Mouse (Mus musculus): ENCODE data around the gene Lmtk2.
A peak's percentile ranks its signal among the peaks of the same experiment; 100 is the strongest.

Lmtk2 gene

DNA sequence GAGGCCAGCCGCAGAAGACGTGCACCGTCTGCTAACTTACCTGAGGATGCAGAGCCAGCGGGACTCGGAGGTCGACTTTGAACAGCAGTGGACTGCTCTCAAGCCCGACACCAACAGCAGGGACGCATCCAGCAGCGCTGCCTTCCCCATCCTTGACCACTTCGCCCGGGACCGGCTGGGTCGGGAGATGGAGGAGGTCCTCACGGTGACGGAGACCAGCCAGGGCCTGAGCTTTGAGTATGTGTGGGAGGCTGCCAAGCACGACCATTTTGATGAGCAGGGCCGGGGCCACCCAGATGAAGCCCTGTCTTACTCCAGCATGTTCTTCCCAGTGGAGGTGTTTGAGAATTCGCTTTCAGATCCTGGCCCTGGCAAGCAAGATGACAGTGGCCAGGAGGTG is 73.4 kb downstream of the Lmtk2 start:
- DNase-seq (ENCODE audit: low read depth, low spot score), result no peak

DNA sequence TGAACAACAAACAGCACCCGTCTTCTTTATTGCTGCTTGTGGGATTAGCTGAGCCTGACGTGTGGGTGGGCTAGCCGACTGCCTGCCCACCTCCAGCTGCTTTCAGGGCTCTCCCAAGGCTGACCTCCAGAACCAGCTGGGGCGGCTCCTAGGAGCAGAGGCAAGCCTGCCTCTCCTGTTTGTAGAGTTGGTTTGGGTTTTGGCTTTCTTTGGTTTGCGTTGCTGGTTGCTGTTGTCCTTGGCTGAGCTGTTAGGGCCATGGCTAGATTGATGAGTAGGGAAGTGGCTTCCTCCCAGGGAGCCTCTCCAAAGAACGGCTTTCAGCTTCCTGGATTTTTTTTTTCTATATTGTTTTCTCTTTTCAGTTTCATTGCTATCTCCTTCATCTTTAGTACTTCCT is 78.0 kb downstream of the Lmtk2 start:
- DNase-seq (ENCODE audit: low read depth, low spot score), result no peak

DNA sequence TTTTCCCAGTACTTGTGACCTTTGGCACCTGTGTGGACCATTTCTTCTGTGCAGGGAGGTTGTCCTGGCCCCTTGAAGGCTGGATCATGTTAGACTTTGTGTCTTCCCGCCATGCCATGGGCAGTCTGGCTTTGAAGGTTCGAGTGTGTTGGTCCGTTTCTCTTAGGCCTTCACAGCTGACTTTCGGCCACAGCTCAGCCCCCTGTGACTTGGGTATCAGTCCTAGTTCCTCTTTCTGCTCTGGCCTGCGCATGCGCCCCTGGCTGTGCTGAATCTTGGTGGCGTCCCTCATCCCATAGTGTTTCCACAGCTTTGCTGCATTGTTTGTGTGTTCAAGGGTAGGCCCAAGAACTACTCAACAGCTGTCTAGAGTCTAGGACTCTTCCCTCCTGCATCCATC is 81.0 kb downstream of the Lmtk2 start:
- DNase-seq (ENCODE audit: low read depth, low spot score), result no peak

DNA sequence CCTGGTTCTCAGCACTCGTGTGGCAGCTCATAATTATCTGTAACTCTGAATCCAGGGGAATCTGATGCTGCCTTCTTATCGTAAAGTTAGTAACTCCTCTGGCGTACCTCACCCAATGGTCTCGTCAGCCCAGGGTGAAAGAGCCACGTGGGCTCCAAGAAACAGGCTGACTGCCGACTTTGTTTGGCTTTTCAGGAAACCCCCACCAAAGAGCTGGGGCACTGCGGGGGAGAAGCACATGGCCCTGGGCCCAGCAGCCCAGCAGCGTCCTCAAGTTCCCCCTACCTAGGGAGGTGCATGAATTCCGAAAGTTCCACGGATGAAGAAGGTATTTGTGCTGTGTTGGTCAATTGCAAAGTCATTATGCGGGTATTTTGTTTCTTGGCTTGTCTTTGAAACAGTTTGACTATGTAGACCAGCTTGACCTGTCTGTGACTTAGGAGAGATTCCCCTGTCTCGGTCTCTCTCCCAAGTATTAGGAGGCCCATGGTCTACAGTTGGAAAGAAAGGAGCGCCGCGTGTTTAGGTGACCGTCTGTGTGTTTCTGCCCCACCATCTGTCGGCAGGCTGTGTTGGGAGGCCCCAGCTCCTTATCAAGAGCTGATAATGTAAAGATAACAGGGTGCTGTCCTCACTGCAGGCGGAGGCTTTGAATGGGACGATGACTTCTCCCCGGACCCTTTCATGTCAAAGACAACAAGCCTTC is 82.5 kb downstream of the Lmtk2 start:
- DNase-seq (ENCODE audit: low read depth, low spot score), result no peak

DNA sequence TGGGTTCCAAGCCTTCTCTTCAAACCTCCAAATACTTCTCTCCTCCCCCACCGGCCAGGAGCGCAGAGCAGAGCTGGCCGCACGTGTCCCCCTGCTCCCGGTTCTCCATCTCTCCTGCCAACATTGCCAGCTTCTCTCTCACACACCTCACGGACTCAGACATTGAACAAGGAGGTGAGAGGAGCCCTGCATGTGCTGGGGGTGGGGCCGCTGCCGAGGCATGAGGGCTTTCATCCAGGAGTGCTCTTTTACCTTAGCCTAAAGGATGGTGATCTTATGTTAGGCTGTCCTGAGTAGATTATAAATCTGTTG is 83.0 kb downstream of the Lmtk2 start:
- DNase-seq (ENCODE audit: low read depth, low spot score), result no peak

DNA sequence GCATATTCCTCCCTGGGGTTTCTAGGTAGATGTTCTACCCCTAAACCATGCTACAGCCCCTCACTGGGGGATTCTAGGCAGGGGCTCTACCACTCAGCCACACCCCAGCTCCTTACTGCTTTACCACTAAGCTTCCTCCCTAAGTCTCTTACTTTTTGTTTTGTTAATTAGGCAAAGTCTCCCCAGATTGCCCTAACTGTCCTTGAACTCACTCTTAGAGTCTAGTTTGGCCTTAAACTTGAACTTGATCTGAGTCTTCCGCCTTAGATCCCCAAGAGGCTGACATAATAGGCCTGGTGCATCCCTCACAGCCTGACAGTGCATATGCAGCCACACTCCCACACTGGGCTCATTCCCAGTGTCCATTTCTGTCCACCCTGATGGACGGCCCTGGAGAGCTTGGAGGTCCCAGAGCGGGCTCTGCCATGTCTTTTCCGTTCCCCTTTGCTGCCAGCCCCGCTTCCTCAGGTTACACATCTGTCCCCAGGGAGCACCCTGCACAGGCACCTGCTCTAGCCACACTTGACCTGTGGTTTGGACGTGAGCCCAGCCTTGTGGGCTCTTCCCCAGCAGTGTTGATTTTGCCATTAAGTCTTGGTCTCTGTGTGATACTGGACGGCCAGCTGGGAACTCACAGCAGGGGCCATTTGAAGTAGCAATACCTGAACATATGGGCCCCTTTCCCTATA is 83.6 kb downstream of the Lmtk2 start:
- DNase-seq (ENCODE audit: low read depth, low spot score), result no peak

DNA sequence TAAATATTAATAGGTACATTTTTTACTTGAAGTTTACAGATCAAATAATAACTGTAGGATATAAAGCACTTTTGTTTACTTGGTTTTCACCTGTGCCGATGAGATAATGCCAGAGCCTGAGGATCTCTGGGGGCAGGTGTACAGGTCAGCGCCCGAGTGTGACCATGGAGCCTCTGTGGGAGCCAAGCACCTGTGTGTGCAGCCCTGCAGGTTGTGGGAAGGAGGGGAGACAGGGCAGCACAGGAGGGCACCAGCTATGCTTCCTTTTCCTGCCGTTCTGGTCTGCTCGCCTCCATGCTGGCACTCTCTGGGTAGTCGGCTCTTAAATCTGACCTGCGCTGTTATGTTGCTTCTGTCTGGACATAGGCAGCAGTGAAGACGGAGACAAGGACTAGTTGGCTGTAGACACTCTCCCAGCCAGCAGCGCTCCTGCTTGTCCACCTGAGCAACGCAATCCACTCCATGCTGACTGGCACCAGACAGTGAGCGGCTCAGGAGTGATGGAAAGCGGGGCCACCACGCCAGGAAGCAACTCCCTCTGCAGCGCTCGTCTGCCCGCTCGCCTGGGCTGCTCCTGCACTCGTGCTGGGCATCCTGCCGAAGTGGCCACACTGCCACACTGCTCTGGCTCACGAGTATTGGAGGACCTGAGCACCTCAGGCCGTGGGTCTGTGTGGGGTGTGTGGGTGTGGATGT is 84.3 kb downstream of the Lmtk2 start:
- no peak for DNase-seq (ENCODE audit: low read depth, low spot score)

DNA sequence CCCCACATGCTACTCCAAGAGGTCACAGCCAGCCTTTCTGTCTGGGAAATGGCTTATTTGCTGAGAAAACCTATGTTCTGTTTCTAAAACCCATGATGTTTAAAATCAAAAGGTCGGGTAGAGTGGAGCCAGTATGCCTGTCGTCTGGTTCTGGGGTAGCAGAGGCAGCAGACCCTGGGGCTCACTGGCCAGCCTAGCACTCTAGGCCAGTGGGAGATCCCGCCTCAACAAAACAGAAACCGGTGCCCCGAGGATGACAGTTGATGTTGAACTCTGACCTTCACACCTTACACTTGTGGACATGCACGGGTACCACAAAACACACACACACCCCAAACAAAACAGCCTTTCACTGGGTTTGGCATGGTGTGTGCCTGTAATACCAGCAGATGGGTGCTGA is 88.2 kb downstream of the Lmtk2 start:
- no peak for DNase-seq (ENCODE audit: low read depth, low spot score)

DNA sequence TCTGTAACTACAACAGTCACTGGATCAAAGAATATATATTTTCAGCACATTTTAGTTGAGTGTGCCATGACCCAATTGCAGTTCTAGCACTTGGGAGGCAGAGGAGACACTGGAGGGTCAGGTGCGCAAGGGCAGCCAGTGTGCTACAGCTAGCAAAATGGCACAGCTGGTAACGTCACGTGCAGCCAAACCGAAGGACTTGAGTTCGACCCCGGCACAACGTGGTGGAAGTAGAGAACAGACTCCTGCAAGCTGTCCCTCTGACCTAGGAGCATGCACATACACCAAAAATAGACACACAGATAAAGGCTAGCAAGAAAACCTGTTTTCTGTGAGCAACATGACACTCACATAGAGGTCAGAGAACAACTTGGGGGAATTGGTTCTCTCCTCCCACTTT is 89.1 kb downstream of the Lmtk2 start:
- no peak for DNase-seq (ENCODE audit: low read depth, low spot score)

DNA sequence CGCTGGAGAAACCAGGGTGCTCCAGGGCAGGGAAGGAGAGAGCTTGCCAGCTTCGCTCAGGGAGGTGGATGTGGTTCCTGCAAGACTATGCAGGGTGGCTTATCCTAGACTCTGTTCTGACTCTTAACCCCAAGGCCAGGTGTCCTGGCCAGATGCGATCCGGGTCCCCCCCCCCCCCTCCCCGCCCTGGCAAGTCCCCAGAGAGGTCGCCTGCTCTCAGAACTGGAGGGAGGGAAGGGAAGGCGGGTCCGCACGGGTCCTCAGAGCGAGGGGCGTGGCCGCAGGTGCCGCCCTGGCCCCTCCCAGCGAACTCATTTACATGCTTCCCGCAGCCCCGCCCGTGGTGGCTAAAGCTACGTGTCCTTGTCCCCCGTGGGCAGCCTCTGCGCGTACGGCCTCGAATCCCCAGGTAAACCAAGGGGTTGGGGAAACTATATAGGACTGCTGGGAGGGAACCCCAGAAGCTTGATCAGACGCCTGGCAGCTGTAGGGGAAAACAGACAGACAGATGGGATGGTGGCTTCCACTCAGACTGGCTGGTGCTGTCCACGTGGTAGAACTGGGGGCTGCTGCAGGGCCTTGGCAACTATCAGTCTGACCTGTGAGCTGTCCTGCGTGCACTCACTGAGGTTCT is 89.8 kb downstream of the Lmtk2 start, which contains the start of gene Bhlha15:
Gene Bhlha15, plus strand, starts transcription at position 337 of the 634 bp plus-strand sequence.
- DNase-seq (ENCODE audit: low read depth, low spot score), result peak; percentile 33

DNA sequence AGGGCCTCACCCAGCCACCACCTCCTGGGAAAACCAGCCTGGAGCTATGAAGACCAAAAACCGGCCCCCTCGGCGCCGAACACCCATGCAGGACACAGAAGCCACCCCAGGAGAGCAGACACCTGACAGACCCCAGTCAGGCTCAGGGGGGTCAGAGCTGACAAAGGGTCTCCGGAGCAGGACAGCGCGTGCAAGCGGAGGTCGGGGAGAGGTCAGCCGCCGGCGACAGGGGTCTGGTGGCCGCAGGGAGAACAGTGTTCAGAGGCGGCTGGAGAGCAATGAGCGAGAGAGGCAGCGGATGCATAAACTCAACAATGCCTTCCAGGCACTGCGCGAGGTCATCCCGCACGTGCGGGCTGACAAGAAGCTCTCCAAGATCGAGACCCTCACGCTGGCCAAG is 90.8 kb downstream of the Lmtk2 start:
- no peak for DNase-seq (ENCODE audit: low read depth, low spot score)

DNA sequence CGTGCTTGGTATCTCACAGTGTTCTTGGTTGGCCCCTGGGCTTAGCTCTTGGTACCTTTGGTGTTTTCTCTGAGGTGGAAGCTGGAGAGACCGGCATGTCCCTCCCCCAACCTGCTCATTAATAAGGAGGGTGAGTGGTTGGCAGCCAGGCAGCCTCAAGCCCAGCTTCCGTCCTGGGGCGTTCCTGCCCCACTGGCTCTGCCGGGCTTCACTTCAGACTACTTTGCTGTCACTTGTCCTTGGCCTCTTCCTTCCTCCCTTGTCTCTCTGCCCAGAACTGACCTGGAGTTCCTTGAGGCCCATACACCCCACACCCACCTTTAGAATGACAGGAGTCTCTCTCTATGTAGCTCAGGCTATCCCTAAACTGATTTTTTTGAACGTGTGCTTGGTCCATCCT is 92.4 kb downstream of the Lmtk2 start:
- DNase-seq (ENCODE audit: low read depth, low spot score), result no peak

DNA sequence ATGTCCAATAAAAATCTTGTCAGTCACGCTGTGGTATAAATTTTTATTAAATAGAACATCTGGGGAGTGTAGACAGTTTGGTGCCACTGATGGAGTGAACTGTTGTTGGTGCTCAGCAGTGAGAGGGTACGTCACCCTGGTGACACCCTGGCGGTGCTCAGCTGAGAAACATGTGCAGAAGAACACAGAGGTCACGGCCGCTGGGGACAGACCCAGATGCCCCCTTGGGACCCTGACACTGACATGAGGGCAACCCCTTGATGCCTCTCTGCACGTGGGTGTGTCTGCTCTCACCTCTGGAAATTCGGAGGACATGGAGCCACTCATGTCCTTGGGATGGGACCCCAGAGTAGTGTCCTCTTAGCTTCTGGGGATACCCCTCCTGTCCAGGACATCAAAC is 94.2 kb downstream of the Lmtk2 start:
- no peak for DNase-seq (ENCODE audit: low read depth, low spot score)

DNA sequence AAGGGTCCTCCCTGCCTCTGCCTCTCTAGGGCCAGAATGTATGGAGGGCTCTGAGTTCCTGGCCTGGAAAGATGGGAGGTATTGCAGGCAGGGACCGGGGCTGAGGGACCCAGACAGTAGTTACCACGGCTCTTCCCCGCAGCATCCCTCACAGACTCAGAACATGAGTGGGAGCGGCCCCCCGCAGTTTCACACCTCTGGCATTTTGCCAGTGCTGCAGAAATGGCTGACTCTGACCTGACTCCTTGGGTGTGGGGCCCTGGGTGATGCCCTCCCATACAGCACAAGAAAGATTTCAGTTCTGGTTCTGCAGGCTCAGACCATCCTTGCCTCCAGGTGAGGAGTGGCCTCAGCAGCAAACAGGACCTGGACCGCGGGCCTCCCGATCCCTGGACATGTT is 95.3 kb downstream of the Lmtk2 start:
- no peak for DNase-seq (ENCODE audit: low read depth, low spot score)

DNA sequence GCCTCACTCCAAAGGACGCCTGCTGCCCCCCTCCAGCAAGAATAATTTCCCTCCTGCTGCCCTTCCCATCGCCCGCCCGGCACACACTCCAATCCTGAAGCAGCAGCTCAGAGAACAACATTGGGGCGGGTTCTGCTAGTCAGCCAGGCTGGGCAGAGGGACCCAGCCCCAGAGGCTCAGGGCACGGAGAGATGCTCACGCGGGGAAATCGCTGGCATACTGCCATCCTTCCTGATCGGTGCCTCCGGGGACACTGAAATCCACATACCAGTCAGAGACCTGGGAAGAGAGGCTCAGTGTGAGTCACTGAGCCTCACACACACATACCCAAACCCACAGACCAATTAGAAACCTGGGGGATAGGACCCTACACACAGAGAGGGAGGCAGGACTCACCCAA is 100.4 kb downstream of the Lmtk2 start:
- no peak for DNase-seq (ENCODE audit: low read depth, low spot score)

DNA sequence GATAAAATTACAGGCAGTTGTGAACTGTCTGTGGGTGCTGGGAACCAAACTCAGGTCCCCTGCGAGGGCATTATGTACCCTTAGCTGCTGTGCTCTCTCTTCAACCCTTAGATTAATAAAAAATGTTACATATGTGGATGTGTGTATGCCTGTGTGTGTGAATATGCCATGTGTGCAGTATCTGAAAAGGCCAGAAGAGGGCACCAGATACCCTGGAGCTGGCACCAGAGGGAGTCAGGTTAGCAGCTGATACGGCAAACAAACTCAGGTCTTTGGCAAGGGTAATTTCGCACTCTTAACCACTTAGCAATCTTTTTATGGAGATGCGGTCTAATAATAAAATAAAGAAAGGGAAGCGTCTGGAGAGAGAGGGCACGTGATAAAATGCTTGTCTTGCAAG is 102.2 kb downstream of the Lmtk2 start:
- DNase-seq (ENCODE audit: low read depth, low spot score), result no peak

DNA sequence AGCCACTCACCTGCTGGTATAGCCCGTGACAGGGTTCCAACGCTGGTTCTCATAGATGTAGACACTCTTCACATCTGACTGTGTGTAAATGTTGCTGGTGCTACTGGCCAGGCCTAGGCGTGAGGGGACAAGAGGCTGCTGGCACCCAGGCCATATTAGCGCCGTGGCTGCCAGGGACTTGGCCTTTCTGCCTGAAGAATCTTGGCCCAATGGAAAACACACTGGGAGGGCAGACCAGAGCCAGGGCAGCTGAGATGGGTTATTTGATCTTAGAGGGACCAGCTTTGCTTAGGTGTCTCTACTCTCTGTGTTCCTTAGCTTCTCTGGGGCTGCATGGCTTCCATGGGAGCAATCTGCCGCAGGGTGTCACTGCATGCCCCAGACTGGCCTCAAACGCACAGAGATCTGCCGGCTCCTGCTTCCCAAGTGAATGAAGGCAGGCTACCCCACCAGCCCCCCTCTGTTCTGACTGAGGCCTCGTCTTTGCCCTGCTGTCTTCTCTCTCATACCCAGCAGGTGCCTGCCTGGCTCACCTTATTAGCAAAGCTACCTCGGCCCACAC is 103.2 kb downstream of the Lmtk2 start:
- DNase-seq (ENCODE audit: low read depth, low spot score), result no peak

DNA sequence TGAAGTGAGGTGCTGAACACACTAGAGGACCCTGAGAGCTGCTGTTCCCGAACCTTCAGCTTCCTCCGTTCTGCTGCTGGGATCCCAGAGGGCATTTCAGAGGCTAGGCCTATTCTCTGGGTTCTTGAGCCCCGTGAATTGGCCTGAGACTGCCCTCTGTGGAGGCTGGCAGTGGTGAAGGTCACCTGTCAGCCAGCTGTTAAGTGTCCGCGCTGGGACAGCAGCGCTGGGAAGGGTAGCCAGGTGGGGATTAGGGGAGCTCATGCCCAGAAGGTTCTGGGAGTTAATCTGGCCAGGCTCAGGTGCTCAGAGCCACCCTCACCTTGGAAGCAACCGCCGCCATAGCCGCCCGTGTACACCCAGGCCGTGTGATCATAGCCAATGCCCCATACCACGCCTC is 104.1 kb downstream of the Lmtk2 start:
- no peak for DNase-seq (ENCODE audit: low read depth, low spot score)

DNA sequence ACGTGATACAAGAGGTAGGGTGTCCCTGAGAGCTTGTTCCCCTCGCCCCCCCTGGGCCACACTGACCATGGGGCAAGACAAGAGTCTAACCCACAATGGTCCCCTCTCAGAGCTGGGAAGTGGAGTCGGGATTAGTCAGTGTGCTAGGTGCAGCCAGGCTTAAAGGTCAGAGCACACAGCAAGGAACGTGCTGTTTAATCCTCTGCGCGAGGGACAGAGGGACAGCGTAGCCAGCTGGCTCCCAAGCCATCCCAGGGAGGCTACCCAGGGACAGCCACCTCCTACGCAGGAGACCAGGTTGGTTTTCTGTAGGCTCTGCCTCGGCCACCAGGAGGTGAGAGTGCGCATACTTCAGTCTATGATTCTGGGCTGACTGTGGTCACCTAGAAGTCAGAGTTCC is 104.7 kb downstream of the Lmtk2 start:
- no peak for DNase-seq (ENCODE audit: low read depth, low spot score)

DNA sequence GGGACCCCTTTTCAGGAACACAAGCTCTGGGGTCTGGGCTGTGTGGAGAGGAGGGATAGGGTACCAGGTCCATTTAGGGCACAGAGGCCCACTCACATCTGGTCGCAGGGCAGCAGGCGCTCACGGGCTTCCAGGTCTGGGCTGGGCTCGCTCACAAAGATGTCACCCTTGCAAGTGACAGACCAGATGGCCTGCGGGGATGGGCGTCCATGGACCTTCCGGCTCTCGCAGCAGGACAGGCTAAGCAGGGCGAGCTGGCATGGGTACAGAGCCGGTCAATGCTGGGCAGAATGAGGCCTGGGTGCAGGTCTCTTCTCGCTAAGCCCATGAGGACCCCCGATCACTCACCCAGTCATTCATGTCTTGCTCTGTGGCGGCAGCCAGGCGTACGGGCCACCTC is 105.8 kb downstream of the Lmtk2 start:
- no peak for DNase-seq (ENCODE audit: low read depth, low spot score)

DNA sequence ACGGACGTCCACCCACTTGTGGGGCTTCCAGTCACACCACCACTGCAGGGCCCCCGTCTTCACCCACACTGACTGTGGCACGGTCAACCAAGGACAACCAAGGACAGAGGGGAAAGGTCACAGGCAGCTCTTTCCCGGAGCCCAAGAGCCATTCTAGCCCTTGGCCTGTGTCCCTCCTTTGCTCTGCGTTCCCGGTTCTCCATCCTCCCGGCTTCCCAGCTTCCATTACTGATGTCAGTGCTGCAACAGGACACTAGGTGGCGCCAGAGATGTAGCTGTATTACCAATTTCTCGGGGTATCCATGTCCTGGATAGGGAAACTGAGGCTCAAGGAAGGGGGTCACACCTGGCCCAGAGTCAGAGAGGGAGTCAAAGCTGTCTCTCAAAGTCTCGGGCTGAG is 107.2 kb downstream of the Lmtk2 start:
- DNase-seq (ENCODE audit: low read depth, low spot score), result no peak

DNA sequence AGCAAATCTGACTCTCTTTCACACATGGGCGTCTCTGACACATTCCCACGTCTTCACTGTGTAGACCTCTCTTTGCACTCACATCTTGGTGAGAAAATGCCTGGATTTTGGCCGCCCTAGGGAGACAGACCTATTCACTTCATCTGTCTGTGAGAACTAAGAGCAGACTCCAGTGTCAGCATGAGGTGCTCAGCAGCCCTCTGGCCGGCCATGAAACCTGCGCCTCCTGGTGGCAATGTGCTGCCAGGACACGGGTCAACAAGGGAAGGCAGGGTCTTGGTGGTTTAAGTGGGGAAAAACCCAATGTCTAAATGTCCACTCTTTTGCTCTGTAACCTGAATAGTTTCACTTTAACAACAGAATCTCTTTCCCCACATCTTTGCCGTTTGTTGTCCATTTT is 114.2 kb downstream of the Lmtk2 start:
- no peak for DNase-seq (ENCODE audit: low read depth, low spot score)

All from c-Kit-negative CD71-positive TER-119-positive erythroid progenitor cells, embryonic 14.5 days (primary cell).